Mouse (Mus musculus): ENCODE measurements around the gene Palm2.

Gene Palm2

DNA sequence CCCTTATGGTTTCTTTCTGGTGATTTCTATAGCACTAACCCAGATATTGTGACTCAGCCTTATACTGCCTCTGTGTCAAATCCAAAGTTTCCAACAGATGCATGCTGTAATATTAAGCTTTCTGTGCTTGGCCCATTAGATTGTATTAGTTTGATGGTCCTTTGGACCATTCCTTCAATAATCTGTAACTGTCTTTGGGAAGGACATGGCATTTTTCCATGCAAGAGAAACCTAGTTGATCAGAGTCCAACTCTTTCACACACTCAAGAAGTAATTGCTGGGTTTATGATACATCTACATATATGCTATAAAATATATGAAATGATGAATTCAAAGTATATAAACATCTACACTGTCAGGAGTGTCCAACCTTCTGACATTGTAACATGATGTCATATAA lies 281.8 kb downstream of the Palm2 start:
- no peak for TF ChIP-seq GATA4 (IDR thresholded peaks at IDR 0.05; ENCODE audit: insufficient replicate concordance, low read length)

DNA sequence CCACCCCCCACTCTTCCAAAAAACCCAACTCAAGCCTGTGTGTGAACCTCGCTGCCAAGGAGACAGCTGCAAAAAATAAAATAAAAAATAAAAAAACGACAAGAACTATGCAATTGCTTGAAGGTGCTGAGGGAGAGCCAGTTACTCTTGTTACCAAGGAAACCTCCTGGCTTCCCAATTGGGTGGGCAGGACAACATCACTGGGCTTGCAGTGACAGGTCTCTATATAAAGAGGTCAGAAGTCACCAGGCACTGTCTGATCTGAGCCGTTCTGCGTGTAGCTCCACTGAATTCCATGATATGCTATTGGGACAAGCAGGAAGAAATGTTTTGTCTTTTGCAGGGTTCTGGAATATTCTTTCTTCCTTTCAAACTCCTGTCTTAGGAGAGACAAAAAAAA lies 282.7 kb downstream of the Palm2 start:
- no peak for TF ChIP-seq GATA4 (IDR thresholded peaks at IDR 0.05; ENCODE audit: insufficient replicate concordance, low read length)

DNA sequence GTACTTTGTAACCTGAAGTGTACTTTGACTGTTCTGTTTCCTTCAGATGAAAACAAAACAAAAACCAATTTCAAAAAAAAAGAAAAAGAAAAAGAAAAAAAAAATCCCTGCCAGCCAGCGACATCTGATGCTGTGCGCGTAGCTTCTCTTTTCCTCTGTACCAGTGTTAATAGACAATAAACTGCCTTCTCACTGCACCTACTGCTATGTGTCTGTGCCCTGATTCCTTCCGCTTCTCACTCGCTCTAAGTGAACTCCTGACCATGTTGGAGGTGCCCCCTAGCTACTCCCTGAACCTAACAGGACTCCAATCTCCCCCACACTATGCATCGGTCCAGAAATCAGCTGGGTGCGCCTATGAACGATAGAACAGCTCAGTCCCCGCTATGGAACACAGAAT lies 283.3 kb downstream of the Palm2 start, which contains the start of gene Akap2:
Akap2 (plus strand) TSS at position 304 of the 400 bp plus-strand sequence.
- no peak for TF ChIP-seq GATA4 (IDR thresholded peaks at IDR 0.05; ENCODE audit: insufficient replicate concordance, low read length)

DNA sequence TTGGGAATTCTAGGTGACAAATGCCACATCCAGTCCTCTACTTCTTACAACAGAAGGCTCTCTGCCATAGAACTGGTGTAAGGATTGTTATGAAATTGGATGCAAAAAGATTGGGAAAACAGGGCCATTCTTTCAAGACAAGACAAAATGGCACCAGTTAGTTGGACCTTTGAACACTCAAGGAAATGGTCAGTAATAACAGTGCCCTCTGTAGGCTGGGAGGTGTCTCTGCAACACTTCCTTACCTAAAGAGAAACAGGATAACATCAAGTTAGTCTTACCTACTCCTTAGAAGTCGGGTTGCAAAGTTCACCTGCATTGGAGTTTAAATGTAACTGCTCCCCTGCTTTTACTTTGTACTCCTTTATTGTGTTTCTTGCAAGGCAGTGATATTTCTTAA lies 285.3 kb downstream of the Palm2 start:
- TF ChIP-seq GATA4 (IDR thresholded peaks at IDR 0.05; ENCODE audit: insufficient replicate concordance, low read length) = no peak

GRCm38 (mm10) chr4:57720869-57721361 lies 286.9 kb downstream of the Palm2 start:
- no peak for TF ChIP-seq GATA4 (IDR thresholded peaks at IDR 0.05; ENCODE audit: insufficient replicate concordance, low read length)

DNA sequence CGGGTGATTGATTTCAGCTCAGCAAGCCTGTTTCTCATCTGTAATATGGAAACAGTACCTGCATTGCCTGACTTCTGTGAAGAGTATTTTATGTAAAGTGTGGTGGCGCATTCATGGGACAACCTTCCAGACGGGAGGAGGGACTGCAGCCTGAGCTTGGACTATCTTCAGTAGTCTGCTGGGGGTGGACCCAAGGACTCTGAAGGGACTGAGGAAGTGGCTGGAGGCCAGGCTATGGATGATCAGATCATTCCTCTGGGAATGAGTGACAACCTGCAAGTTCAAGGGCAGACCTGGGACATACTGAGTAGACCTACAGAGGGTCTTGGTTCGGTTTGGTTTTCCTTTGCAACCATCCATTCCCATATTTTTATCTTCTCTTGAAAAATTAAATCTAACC lies 288.2 kb downstream of the Palm2 start:
- TF ChIP-seq GATA4 (IDR thresholded peaks at IDR 0.05; ENCODE audit: insufficient replicate concordance, low read length) = no peak

GRCm38 (mm10) chr4:57723659-57724058 lies 289.6 kb downstream of the Palm2 start:
- no peak for TF ChIP-seq GATA4 (IDR thresholded peaks at IDR 0.05; ENCODE audit: insufficient replicate concordance, low read length)

- TF ChIP-seq GATA4 (IDR thresholded peaks at IDR 0.05; ENCODE audit: insufficient replicate concordance, low read length) = no peak
These were observed 291.5 kb downstream of the Palm2 start for GRCm38 (mm10) chr4:57725569-57725968.

DNA sequence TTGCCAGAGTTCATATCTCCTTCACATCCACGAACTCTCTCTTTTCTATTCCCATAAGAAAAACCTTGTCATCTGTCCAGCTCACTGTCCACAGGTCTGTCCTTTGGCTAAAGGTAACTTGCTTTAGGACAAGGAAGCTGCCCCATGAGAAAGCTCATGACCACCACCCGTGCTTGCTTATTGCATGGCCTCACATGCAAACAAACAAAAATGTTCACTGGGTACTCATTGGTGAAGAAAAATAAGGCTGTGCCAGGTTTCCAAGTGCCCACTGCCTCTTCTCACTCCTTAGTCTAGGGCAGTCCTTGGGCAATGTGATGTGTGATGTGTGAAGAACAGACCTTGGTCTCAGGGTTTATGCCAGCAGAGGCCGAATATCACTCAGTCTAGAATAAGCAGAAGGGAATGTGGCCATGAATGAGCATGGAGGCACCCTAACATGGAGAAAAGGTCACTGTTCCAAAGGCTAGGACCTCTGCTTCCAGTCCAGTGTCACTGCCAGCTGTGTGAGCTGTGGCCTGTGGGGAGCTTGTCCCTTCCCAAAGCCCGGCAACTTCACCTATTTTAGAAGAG lies 294.6 kb downstream of the Palm2 start:
- TF ChIP-seq GATA4 (IDR thresholded peaks at IDR 0.05; ENCODE audit: insufficient replicate concordance, low read length) = no peak

GRCm38 (mm10) chr4:57730047-57730446 lies 296.0 kb downstream of the Palm2 start:
- no peak for TF ChIP-seq GATA4 (IDR thresholded peaks at IDR 0.05; ENCODE audit: insufficient replicate concordance, low read length)

DNA sequence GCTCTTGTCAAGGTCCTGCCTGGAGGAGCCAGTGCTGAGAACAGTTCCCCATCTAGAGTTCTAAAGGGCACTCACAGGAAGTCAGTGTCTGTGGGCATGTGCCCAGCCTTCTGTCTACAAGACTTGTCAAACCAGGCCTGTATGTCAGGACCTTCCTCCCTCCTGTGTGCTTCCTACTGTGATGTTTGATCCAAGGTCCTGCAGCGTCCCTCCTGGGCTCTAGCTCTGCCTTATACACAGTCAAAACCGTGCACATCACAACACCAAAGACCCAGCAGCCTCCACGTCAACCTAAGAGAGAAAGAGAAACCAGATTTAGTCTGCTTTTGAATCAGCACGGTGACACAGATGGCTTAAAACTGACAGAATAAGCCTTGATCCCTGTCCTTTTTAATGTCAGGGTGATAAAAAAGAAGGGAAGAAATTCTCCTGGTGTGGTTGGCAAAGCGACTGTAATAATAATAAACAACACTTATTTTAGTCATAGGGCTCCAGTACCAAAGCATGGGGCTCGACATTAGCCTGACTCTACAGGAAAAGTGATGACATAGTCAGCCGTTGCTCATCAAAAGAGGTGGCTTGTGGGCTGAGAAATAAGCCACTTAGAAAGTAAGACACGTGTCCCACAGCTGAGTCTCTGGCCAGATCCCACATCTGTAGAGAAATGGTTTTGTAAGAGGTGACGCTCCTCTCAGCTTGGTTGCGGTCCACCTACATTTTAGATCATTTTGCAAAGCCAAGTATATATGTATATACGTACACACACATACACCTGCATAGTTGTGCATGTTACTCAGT lies 297.0 kb downstream of the Palm2 start:
- TF ChIP-seq GATA4 (IDR thresholded peaks at IDR 0.05; ENCODE audit: insufficient replicate concordance, low read length) = no peak

DNA sequence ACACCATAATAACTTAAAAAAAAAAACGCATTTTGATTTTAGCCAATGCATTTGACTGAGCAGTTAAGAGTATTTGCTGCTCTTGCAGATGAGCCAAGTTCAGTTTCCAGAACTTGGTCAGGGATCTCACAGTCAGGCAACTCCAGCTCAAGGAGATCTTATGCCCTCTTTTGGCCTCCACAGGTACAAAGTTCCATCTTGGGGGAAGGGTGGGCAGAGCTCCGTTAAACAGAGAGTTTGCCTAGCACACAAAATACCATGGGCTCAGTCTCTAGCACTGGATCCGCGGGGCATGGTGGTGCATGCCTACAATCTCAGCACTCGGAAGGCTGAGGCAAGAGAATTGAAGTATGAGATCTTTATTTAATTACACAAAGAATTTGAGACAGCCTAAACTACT lies 298.3 kb downstream of the Palm2 start:
- TF ChIP-seq GATA4 (IDR thresholded peaks at IDR 0.05; ENCODE audit: insufficient replicate concordance, low read length) = no peak

GRCm38 (mm10) chr4:57733445-57733844 lies 299.4 kb downstream of the Palm2 start:
- TF ChIP-seq GATA4 (IDR thresholded peaks at IDR 0.05; ENCODE audit: insufficient replicate concordance, low read length) = no peak

- no peak for TF ChIP-seq GATA4 (IDR thresholded peaks at IDR 0.05; ENCODE audit: insufficient replicate concordance, low read length)
These were observed 301.4 kb downstream of the Palm2 start for GRCm38 (mm10) chr4:57735426-57735825.

- TF ChIP-seq GATA4 (IDR thresholded peaks at IDR 0.05; ENCODE audit: insufficient replicate concordance, low read length) = no peak
These were observed 305.0 kb downstream of the Palm2 start for GRCm38 (mm10) chr4:57738856-57739552.
